Mouse (Mus musculus) testis, adult 2 months (tissue): ENCODE measurements around the gene G0s2.

Experiments used
- CTCF ChIP-seq: fragments of 200-500 bp; IDR thresholded peaks from 2 replicates; pipeline ENCODE4 v1.5.1; 2012; ENCODE audit warnings: low read depth, mild to moderate bottlenecking, inconsistent platforms, low read length, moderate library complexity; ENCODE audit not compliant: control insufficient read depth, insufficient read depth, insufficient replicate concordance
- POLR2A ChIP-seq: fragments of 200-500 bp; IDR thresholded peaks from 2 replicates; pipeline ENCODE4 v1.6.1; 2012; ENCODE audit warnings: low read depth, mild to moderate bottlenecking, inconsistent platforms, low read length, moderate library complexity; ENCODE audit not compliant: control insufficient read depth

DNA sequence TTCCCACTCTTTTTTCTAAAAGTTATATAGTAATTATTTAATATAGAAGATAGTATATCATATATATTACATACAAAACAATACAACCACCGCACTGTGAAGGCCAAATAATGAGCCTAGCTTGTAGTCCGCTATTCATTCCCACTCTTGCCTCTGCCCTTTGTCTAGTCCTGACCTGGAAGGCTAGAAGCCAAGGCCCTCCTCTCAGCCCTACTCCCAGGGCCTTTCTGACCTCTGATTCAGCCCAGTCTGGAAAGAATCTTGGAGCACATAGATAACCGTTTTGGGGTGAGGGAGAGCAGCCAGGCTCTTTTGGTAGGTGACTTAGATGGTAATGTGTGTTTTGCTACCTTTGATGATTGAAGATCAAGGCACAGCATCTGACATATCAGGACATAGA, 20.9 kb upstream of the G0s2 start:
- TF ChIP-seq CTCF: no peak
- TF ChIP-seq POLR2A: no peak
